Mouse (Mus musculus) thymus, postnatal 14 days (tissue): ENCODE measurements around the gene Hkdc1.

Experiments used
- DNase-seq: peaks from one replicate; pipeline ENCODE4 v3.0.0; 2021

The Hkdc1 gene

DNA sequence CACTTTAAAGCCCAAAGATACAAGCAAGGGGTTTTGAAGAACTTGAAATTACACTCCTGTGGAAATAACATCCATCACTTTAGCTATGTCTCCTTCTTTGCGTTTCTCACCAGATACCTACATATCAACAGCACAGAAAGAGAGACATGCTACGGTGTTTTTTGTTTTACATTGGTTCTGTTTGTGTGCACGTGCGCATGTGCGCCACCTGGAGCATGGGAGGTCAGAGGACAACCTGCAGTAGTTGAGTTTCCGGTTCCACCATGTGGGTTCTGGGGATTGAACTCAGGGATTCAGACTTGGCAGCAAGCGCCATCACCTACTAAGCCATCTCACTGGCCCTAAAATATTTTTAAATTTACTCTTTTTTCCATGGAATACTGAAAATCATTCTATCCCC, 63.5 kb downstream of the Hkdc1 start:
- peak; percentile 41 for DNase-seq

DNA sequence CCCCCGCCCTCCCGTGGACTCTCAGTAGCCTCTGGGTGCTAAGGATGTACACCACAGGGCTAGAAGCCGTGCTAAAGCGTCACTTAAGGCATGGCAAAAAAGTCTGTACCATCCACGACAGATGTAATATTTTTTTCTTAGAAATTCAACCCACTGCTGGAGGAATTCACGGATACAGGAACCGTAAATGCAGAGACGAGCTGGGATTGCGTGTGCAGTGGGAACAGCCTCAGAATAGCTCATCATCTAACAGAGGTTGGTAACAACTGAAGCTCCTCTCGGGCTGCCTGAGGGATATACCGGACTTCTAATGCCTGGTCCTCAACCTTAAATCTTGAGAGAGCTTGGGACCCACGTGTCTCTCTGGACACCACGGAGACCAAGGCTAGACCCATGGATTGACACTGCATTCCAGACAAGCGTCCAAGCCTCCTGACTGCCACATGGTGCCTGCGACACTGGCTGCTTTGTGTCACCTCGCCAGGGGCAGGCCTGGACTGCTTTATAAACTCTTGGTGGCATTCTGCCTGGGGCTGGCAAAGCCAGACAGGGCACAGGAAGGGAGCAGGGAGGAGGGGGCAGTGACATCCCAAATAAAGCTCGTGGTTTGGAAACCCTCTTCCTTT, 66.1 kb downstream of the Hkdc1 start:
- no peak for DNase-seq

DNA sequence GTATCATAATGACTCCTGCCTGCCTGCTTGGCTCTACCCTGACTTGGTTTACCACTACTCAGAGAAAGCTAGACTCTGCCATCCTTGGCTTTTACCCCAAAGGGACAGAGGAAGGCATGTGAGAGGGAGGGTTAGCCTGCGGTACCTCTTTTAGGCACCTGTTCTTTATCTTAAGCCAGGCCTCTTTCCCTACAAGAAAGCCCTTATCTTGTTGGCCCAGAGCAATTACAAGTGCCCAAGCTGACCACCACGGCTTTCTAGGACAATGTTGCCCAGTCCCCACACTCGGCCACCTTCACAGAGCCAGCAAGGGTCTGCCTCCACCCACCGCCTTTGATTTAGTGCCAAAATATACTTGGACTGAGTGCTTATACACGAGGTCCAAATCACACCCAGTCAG, 77.1 kb downstream of the Hkdc1 start:
- no peak for DNase-seq

- DNase-seq: no peak
Measured at GRCm38 (mm10) chr10:62344004-62344752, 78.1 kb downstream of the Hkdc1 start.

GRCm38 (mm10) chr10:62342512-62342911, 79.8 kb downstream of the Hkdc1 start:
- no peak for DNase-seq

DNA sequence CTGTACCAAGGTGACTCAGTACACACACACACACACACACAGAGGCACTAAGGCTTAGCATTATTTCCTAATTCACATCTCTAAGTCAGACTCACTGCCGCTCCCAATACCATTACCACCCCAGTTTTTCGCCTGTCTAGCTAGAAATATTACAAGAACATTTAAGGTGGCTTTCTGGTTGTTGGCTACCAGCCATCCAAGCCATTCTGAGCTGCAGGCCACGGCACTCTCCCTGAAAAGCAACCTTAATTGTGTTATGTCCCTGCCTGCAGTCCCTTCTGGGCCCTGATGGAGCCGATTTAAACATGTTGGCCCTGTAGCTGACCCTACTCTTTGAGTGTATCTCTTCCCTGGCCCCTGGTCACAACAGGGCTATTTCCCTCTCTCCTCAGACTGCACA, 80.3 kb downstream of the Hkdc1 start:
- no peak for DNase-seq

DNA sequence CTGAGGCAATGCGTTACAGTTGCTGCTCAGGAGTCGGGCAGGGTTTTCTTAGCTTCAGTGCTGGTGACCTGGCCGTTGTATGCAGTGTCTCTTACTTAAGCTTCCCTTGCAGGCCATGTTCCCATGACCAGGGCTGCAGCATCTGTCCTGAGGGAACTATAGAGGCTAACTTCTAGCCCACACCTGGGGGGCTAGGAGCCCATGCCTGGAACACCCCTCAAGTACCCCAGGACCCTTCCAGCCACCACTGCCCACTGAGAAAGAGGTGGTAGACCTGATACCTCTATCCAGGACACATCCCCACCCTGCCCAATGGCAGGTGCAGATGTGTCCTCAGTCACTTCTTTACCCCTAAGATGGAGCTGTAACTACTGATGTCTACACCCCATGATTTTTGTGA, 81.3 kb downstream of the Hkdc1 start:
- peak; percentile 26 for DNase-seq

DNA sequence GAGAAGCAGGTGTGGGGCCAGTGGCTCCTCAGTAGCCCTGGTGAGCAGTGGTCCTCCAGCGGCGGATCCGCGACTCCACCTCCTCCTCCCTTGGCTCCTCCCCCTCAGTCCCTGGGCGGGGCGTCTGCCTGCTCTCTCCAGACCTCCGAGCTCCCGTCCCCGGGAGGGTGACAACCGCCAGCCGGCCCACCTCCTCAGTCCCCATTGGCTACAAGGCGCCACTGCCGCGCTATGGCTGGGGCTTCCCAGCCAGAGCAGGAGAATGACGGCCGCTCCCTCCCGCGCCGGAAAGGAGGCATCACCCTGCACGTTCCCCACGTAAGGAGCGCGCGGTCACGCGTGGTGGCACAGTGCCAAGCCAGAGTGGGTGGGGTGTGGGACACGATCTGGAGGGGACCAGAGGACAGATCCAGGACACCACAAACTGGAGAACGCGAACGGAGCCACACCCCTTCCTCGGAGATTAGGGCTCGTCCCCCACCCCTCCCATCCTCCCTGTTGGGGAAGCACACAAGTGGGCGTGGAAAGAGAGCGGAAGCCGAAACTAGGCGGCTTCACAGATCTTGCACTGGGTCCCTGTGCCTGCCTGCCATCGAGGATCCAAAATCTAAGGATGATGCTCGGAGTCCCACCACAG, 82.1 kb downstream of the Hkdc1 start:
- DNase-seq: peak; percentile 98

DNA sequence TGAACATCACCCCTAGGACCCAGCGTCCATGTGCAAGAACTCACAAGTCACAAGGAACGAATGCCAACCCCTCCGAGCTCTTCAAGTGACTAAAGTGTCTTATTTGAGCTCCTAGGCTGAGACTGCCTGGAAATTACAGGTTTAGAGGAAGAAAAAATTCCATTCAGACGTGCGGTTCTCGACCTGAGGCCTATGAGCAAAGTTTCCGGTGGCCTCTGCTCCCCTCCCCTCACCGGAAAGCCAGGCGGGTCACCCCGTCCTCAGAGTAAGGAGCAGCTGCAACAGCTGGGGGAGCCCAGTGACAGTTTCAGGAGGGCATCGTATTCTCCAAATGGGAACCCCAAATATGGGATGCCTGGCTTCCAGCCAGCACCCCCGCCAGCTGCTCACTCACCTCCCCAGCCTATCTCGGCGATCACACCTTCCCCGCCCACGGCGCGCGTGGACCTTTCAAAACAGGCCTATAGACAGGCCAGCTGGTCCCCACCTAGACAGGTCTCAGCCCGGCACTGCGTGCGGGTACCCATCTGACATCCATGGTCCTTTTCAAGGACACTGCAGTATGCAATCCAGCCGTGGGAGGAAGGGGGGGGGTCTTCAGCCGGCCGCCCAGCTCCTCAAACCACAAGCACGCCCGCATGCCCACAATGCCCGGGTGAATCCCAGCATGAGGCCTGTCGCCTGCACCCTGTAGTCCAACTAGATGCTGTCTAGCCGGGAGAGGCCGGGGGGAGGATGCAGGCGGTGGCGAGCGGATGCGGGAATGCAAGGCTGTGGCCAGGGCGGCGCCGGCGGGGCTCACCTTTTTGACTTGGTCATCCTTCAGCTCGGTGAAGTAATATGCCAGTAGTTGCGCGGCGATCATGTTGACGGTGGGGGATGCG, 82.8 kb downstream of the Hkdc1 start:
- peak; percentile 84 for DNase-seq

- DNase-seq: peak; percentile 35
Measured at GRCm38 (mm10) chr10:62338626-62339025, 83.7 kb downstream of the Hkdc1 start.

DNA sequence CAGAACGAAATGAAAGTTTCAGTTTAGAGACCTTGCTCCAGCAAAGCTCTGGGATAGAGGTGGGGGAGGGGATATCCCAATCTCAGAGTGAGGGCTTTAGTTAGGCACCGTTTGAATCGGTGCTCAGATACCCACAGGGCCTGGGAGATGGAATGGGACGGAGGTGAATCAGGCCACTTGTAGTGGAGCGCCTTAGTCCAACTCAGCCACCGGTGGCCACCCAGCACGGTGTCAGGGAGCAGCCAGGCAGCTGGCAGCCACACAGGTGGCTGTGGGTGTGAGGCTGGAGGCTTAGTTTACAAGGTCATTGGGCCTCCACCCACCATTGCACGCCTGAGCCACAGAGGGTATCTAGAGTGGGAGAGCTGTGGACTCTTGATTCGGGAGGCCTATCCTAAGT, 84.1 kb downstream of the Hkdc1 start:
- DNase-seq: peak; percentile 31

- DNase-seq: no peak
Measured at GRCm38 (mm10) chr10:62336601-62337578, 85.4 kb downstream of the Hkdc1 start.

DNA sequence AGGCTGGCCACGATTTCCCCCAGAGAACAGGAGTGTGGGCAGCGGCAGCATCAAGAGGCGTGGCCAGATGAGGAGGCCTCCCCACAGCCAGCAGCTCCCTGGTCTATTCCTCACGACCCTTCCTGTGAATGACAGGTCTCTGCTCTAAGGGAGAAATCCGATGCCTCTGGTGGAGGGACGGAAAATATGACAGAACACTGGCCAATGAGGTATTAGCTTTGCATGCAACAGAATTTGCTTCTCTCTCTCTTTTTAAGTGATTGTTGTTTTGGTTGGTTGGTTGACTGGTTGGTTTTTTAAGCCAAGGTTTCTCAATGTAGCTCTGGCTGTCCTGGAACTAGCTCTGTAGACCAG, 86.9 kb downstream of the Hkdc1 start:
- DNase-seq: no peak

DNA sequence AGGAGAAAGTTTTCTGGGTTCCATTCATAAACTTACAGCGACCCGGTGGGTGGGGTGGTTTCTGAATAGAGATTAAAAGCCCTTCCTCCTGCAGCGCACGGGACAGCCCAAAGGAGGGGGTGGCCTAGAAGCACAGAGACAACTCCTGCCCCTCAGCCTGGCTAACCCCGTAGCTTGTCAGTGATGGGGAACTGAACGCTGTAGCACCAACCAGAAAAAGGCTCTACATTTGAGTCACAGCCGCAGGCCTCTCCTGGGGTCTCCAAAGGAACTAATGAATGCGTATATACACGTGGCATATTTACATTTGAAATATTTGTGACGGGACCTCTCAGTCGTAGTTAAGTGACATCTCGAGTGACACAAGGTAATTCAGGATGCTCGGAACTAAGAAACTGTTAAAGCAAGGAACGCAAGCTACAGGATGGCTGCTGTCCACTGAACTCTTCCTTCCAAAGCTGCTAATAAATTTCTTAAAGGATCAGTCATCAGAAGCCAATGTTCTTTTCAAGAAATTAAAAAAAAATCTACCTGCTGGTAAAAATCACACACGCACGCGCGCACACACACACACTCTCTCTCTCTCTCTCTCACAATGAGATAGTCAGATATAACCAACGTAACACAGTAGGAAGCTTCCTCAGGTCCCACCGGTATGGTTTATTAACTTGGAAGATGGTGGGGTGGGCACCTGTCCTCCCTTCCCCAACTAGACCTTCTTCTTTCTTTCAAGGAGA, 87.4 kb downstream of the Hkdc1 start:
- no peak for DNase-seq

DNA sequence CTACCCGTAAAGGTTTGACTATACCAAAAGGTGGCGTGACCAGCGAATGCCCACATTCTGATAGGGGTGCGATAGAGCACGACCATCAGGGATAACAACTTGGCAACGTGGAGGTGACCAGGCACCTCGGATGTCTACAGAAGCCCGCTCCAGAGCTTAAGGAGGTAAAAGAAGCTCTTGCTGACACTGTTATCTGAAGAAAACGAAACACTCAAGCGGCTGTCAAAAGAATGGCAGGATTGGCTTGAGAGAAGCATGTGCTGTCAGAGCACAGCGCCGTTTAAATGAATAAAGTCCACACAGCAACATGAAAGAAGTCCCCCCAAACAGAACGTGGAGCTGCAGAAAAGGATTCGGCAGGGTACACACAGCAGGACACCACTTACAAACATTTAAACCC, 89.0 kb downstream of the Hkdc1 start:
- no peak for DNase-seq
